Mouse (Mus musculus) layer of hippocampus, adult 9-11 months (tissue): ENCODE data around the gene Rabggta.

Experiments
- DNase-seq: peaks from one replicate; pipeline ENCODE4 v3.0.0; 2022

Gene Rabggta

GRCm38 (mm10) chr14:55730531-55731032 is 8.5 kb upstream of the Rabggta start:
- peak; percentile 55 for DNase-seq

- no peak for DNase-seq
Observed at GRCm38 (mm10) chr14:55730116-55730515, 8.1 kb upstream of the Rabggta start.

- DNase-seq, result no peak
Observed at GRCm38 (mm10) chr14:55727889-55728685, 6.0 kb upstream of the Rabggta start.

GRCm38 (mm10) chr14:55726261-55726660 is 4.2 kb upstream of the Rabggta start:
- DNase-seq, result no peak

- no peak for DNase-seq
Observed at GRCm38 (mm10) chr14:55724411-55724871, 2.4 kb upstream of the Rabggta start.

GRCm38 (mm10) chr14:55723433-55723832 is 1.4 kb upstream of the Rabggta start:
- DNase-seq, result no peak

- DNase-seq, result no peak
Observed at GRCm38 (mm10) chr14:55722438-55722945, 429 bp upstream of the Rabggta start.

GRCm38 (mm10) chr14:55721076-55721475 is 987 bp downstream of the Rabggta start:
- no peak for DNase-seq

GRCm38 (mm10) chr14:55720666-55721065 is 1.4 kb downstream of the Rabggta start:
- DNase-seq, result no peak

GRCm38 (mm10) chr14:55719737-55720136 is 2.3 kb downstream of the Rabggta start:
- no peak for DNase-seq

GRCm38 (mm10) chr14:55716884-55717283 is 5.2 kb downstream of the Rabggta start:
- no peak for DNase-seq

- no peak for DNase-seq
Observed at GRCm38 (mm10) chr14:55716271-55716670, 5.8 kb downstream of the Rabggta start.

GRCm38 (mm10) chr14:55714893-55715292 is 7.2 kb downstream of the Rabggta start:
- DNase-seq, result no peak

- no peak for DNase-seq
Observed at GRCm38 (mm10) chr14:55713729-55714122, 8.3 kb downstream of the Rabggta start, which contains the start of gene Tgm1. Gene Tgm1 (minus strand): TSS chr14:55713926.

- no peak for DNase-seq
Observed at GRCm38 (mm10) chr14:55713007-55713728, 8.9 kb downstream of the Rabggta start.

- DNase-seq, result no peak
Observed at GRCm38 (mm10) chr14:55711786-55712185, 10.3 kb downstream of the Rabggta start.

GRCm38 (mm10) chr14:55709509-55709908 is 12.6 kb downstream of the Rabggta start:
- DNase-seq, result no peak

- no peak for DNase-seq
Observed at GRCm38 (mm10) chr14:55707397-55707796, 14.7 kb downstream of the Rabggta start.

- DNase-seq, result no peak
Observed at GRCm38 (mm10) chr14:55706051-55706600, 15.9 kb downstream of the Rabggta start.

GRCm38 (mm10) chr14:55702761-55703160 is 19.3 kb downstream of the Rabggta start:
- DNase-seq, result no peak

GRCm38 (mm10) chr14:55701131-55701530 is 20.9 kb downstream of the Rabggta start:
- no peak for DNase-seq

- no peak for DNase-seq
Observed at GRCm38 (mm10) chr14:55697226-55697625, 24.8 kb downstream of the Rabggta start.

- no peak for DNase-seq
Observed at GRCm38 (mm10) chr14:55689433-55689832, 32.6 kb downstream of the Rabggta start.
